Mouse (Mus musculus): ENCODE measurements around the gene Bnip1.
A peak's percentile ranks its signal among the peaks of the same experiment; 100 is the strongest.

The Bnip1 gene

DNA sequence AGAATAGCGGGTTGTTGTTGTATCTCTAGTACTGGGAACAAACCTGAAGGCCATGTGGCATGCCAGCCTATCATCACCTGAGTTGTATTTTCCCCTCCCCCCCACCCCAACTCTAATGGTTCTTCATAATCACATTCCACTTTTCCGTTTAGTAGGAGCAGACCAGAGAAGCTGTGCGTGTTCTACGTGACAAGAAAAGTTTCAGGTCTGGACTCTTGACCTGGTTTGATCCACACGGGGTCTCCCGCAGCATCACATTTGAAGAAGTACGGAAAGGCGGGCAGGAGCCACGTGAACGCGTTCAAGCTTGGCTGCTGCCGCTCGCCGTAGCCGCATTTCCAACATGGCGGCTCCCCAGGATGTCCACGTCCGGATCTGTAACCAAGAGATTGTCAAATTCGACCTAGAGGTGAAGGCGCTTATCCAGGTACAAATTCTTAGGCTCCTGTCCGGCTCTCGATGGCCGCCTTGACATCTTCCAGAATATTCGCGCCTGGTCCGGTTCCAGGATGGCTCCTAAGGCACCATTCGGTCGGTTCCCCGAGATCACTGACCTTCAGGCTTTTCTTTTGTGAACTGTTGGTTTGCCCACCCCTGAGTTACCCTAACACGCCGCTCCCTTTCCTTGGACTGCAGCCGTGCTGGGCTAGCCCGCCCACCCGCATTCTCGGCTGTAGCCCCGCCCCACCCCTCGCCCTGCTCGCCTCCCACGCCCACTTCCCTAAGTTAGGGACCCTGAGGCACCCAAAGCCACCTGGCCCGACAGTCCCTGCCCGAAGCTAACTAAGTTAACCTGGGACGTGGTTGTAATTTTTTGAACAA is at the start of gene Bnip1:
Gene Bnip1, plus strand, starts transcription at position 317 of the 822 bp plus-strand sequence.
- DNase-seq = peak; percentile 75

DNA sequence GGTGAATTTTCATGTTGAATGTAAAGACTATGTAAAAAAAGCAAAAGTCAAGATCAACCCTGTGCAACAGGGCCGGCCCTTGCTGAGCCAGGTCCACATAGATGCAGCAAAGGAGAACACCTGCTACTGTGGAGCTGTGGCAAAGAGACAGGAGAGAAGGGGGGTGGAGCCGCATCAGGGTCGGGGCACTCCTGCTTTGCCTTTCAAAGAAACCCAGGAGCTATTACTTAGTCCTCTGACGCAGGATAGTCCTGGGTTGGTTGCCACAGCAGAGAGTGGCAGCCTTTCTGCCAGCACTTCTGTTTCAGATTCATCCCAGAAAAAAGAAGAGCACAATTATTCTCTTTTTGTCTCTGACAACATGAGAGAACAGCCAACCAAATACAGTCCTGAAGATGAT is 38.3 kb upstream of the Bnip1 start:
- DNase-seq = no peak

DNA sequence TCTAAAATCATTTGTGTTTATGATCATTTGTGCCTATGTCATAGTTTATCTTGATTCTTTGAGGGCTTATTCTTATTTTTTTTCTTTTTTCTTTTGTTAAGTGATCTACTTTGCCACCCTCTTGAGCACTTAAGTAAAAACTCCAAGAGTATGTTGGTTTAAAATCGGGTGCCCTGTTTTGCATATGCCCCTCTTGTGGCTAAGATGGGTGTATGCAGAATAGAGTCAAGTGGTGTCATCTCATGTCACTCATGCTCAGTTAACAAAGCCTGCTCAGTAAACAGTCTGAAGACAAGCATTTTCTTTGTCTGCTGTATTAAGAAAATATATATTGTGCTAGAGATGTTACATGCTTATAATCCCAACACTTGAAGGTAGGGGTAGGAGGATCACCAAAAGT is 37.6 kb upstream of the Bnip1 start:
- DNase-seq = no peak

DNA sequence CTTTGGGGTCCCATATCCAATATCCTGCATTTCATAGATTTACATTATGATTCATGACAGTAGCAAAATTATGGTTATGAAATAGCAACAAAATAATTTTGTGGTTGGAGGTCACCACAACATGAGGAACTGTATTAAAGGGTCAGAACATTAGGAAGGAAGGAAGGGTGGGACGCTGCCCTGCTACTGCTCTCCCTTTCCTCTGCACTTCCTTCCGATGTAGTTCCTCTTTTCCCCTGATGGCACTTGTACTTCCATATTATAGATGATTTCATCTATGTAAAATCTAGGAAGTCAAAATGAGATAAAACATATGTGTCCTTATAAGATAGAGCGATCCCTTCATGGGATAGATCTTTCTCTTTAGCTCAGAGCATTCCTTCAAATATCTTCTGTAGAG is 30.9 kb upstream of the Bnip1 start:
- DNase-seq = no peak

DNA sequence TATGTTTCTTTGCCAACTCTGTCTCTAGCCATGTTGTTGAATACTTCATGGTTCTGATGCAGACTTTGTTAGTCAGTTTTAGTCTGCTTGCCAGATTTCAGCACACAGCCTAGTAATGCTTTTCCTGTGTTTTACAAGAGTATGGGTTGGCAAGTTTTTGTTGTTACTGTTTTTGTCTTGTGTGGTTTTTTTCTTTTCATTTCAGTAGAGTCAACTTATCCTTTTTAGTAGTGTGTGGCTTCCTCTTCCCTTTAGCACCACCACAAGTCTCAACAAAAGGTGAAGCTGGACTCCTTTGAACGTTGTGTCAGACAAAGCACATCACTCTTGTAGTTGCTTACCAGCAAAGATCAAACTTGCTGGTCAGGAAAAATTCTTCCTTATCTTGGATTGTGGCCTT is 28.6 kb upstream of the Bnip1 start:
- no peak for DNase-seq

DNA sequence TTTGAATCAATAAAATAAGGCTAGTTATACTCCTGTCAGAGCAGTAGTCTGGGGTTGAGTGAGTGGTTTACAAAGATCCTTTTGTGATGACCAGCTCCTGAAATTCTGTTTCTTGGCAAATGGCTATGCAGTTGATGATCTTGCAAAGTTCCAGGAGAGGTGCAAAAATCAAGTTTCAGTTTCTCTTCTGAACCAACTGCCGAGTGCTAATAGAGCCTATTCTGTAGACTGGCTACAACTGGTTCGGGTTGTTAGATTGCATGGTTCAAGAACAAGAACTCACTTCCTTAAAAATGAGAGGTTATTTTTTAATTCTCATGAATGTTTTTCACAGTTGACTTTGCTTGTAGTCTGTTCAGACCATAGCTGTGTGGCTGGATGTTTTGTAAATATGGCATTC is 27.4 kb upstream of the Bnip1 start:
- DNase-seq = no peak

DNA sequence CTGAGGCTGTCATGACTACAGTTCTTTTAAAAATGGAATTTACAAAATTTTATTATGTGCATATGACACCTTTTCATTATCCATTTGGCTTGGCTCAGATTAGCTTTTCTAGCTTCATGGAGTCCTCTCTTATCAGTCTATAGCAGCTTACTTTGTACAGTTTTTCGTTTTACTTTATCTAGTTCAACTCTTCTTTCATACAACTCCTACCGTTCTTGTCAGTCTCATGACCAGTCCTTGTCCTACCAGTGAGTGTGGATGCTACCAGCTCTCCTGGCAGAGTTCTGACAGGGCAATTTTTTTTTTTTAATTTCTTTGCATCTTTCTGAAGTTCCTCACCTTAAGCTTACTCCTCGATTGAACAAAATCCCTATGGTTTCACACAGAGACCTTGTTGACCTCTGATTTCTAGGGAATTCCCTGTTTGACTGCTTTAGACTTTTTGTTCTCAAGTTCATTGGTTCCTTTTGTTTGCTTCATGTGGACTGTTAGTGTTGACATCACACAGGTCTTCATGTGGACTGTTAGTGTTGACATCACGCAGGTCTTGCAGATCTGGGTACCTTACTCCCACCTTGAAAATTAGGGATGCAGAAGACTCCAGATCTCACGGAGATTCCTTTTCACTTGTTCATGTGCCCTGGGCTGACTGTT is 13.6 kb upstream of the Bnip1 start:
- DNase-seq = no peak

DNA sequence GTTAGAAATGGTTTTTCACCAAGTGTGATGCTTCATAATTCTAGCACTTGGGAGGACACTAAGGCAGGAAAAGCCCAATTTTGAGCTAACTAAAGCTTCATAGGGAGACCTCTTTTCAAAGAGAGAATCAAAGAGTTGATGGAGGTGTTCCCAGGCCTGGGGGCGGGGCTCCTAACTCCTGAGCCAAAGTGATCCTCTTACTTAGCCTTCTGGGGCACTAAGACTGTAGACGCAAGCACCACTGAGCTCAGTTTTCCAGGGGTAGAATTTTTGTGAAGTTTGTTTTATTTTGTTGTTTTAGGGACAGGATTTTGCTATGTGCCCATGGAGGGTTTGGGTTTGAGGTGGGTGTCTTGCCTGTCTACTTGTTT is 13.1 kb upstream of the Bnip1 start:
- DNase-seq = no peak

DNA sequence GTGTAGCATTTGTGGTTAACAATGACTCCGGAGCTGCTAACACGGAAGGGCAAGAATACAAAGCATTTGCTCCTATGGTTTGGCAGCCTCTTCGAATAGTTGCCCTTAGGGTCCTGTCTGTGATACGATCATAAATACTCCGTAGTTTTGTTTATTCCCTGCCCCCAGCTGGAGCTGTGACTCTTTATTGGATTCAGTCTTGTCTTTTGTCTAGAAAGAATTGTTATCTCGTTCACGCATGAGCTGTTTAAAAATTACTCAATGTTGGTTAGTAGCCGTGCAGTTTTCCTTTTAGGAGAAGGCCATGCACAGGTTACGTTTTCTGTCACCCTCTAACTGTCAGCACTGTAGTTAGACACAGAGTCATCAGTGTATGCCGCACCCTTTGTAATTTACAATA is 4.7 kb upstream of the Bnip1 start:
- no peak for DNase-seq

DNA sequence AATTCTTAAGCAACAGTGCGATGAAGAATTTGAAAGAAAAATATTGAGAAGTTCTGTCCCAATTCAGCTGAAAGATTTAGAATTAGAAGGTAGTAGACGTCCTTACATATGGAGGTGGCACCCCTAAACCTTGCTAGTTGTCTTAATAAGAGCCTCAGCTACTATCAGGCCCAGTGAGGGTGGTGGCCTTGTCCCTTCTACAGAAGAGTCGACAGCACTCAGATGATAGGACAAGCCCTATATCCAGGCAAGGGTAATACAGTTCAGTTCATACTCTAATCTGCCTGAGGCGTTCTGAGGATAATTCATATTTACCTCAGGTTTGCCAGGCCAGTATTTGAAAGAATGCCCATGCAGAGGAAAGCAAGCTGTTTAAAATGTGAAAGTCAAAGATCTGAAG is 2.9 kb upstream of the Bnip1 start:
- no peak for DNase-seq

DNA sequence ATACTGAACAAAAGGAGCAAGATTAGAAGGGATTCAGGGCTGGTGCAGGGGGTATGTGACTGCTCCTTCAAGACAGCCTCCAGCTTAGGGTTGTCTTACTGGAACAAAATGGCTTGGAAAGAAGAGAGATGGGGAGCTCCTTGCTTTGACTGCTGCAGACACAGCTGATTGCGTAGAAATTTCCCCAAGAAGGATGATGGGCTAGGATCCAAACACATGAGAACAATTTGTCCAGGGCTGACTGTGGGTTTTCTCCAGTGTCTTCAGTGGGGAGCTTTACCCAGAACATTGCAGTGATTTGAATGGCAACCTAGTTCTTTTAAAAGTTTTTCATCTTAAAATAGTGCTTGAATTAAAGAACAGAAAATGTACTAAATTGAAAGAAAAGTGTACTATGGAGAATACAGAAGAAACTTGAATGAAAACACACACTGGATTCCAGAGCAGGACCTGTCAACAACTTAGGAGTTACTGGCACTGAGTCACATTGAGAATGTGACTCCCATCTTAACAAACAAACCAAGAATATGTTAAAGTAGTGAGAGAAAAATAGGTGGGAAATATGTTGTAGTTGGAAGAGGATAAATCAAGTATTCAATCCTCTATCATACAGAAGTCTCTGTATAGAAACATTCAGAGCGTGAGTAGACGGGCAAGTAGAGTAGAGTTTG is 2.3 kb upstream of the Bnip1 start:
- no peak for DNase-seq

DNA sequence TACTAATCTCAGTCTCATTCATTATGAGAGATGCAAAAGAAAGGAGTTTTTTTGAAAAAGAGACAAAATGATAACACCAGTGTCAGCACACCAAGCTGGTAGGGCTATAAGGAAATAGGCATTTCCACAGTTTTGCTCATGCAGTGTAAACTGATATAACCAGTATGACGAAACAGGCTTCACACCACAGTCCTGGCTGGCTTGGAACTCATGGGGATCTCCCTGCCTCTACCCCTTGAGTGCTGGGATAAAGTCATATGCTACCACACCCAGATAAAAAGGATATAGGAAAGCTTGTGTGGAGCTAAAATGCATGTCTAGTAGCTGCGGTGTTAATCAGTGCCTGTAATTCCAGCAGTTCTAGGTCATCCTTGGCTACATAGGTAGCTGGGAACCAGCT is 1.4 kb upstream of the Bnip1 start:
- DNase-seq = no peak

DNA sequence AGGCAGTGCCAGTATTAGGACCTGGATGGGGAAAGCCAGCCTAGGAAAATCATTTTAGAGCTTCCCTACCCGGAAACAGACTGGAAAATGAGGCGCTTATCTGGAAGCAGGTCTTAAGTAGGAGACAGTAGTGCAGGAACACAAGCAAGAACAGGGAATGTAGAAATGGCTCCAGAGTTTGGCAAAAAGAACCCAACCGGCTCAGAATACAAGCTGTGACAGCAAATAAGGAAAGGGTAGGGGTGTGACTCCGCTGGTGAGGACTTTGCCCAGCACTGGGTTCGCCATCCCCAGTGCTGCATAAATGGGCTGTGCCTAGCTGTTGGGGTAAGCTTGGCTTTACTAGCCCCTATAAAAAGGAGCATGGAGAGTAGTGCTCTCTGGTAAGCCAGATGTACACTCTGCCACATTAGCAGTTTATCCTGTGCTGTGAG is 761 bp downstream of the Bnip1 start:
- no peak for DNase-seq

DNA sequence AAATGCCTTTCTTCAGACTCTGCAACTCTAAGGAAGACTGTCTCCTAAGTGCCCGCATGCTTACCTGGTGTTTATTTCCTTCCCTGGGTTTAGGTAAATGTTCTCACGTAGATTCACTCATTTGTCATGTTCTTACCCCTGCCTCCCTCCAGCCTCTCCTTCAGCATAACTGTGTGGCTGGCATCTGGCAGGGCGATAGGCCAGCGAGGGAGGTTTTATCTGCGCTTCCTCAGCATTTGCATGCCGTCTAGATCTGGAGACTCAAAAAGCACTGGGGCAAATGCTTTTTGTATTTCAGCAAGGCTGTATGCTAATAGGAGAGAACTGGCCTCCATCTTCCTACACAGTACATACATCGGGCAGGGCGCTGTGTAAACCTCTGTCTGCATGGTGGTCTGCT is 3.7 kb downstream of the Bnip1 start:
- no peak for DNase-seq

DNA sequence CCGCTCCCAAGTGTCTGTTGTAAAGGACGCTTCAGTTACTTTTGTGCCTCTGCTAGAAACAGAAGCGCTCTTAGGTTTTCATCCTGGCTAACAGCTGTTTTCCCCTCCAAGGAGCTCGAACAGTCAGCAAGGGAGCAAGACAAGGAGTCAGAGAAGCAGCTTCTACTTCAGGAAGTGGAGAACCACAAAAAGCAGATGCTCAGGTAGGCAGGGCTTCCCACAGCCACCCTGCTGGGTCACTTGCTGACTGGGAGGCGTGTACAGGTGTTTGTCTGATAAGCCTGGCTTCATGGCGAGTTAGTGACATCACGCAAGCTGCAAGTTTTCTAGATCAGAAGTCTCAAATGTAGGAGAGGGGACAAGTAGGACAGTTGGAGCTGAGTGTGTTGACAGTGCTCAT is 5.7 kb downstream of the Bnip1 start:
- DNase-seq = no peak

DNA sequence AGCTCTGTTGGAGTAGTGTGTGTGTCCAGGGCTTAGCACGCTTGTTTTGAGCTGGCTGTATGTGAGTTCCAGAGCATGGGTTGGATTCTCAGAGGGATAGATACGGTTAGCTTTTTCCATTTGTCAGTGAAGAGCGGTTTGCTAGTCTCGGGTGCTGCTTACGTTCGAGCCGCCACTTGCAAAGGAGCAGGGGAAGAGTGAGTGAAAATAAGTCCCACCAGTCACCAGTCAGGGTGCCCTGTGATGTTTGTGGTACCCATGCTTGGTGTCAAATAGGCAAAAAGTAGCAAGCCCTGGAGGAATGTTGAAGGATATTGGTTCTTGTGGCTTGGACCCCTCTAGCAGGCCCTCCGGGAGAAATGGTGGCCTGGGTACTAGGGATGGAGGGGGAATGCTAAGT is 8.1 kb downstream of the Bnip1 start:
- DNase-seq = no peak

DNA sequence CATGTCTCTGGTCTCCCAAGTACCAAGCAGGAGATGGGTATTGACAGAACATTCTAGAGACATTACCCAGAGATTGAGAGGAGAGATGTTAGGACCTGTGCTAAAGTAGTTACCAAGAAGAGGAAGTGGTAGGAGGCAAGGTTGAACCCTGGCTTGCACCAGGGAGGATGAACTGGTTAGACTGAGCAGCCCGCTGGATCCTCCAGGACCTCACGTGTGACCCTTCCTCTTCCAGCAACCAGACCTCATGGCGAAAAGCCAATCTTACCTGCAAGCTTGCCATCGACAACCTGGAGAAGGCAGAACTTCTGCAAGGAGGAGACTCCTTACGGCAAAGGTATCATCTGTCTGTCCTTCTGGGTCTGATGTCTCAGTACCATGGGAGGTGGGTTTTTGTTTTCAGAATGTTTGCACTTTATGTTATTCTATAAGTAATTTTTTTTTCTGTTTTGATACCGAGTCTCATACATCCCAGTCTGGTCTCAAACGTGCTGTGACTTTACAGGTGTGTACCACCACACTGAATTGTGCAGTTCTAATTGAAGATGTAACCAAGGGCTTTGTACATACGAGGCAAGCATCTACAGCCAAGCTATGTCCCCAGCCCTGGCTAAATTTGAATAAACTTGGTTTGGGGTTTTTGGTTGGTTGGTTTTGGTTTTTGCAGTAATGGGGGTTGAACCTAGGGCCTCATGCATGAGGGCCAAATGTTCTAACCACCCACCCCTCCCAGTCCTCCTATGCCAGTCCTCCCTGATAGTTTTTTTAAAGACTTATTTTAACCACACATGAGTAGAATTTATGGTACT is 8.8 kb downstream of the Bnip1 start:
- no peak for DNase-seq

DNA sequence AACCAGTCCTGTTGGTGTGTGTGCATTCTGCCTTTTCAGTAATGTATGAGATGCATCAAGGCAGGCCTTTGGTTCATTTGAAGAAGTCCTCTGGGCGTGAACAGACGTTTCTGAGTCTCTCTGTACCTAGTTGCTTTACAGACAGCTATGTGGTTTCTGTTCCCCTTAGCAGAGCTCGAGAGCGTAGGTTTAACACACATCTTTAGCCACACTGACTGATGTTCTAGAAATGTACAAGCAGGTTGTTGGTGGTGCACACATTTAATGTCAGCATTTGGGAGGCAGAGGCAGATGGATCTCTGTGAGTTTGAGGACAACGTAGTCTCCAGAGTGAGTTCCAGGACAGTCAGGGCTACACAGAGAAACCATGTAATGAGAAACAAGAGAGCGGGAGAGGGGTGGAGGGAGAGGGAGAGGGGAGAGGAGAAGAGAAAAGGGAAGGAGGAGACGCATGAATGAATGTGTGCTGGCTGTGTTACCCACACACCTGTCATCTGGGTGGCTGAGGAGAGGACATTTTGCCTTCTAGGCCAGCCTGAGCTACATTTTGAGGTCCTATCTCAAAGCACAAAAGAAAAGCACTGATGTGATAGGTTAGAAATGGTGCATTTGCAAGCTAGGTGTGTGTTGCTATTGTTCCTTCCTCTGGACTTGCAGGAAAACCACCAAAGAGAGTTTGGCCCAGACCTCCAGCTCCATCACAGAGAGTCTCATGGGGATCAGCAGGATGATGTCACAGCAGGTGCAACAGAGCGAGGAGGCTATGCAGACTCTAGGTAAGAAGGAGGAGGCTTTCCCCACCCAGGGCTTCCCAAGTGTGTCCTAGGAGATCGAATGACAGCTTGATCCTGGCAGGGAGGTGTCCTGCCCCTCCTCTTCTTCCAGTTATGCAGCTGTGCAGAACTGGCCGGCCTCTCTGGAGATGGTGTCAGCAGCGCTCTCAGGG is 9.7 kb downstream of the Bnip1 start:
- DNase-seq = no peak

DNA sequence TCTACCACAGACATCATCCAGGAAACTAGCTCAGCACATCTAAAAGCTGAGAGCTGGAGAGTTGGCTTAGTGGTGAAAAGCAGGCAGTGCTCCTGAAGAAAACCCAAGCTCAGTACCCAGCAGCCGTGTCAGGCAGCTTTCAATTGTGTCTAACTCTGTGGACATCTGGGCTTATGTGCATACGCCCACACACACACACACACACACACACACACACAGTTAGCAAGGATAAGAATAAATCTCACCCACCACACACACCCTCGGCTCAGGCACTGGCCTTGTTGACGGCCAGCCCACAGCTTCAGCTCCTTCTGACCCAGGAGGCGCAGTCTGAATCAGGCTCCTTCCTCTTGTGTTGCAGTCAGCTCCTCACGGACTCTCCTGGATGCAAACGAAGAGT is 10.7 kb downstream of the Bnip1 start:
- no peak for DNase-seq

DNA sequence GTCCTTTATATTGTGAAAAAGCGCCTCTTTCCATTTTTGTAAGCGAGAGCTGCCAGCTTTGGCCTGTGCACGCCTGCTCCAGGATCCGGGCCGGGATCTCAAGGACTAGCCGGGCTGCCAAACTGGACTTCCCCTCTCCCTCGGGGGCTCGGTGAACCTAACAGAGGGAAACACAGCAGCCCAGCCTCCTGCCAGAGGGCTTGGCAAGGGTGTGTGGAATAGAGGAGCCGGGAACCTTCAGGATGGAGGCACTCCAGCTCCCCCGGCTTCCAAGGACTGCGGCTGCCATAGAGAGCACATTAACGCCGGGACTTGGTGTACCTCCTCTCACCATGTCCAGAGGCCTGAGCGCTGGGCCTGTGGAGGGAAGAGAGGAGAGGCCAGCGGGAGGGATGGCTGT is 11.2 kb downstream of the Bnip1 start:
- DNase-seq = no peak

DNA sequence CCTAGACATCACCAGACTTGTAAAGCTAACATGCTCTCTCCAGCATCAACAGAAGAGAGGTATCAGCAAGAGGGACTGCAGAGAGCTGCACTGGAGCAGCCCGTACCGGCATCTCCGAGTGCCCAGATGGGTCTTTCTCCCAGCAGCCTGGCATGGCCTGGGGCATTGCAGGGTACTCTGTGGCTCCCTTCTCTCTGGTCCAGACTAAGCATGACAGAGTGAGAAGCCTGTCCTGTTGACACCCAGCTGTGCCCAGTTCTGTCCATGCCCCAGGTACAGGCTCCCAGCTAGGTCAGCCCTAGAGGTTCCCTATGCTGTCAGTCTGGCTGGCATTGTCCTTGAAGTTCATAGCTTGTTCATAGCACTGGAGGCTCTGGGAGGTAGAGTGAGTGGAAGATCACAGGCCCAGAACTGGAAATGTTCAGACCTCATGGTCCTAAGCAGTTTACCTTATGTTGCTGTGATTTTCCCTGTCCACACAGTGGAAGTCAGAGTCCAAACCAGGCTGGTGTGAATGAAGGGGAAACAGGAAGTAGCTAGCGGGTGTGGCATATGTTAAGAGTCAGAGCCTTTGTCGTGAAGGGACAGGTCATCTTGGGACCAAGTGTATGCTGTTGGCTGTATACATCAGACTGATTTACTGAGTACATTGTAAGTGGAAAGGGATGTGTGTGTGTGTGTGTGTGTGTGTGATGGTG is 12.4 kb downstream of the Bnip1 start:
- DNase-seq = no peak

DNA sequence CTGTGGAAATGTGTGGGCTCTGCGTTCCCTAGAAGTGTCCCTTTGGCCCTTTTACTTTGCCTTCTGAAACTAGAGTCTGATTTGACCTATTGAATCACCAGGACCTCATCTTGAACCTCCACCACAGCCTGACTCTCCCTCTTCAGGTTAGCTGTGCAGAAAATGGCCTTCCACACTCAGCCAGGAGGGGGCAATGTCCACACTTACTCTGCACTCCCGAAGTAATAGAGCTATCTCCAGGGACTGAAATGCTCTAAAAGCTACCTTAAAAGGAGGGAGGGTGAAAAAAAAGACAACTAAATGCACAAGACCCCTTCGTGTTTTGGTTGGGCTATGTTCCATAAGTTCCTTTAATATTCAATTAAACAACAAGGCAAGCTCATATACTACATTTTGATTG is 13.9 kb downstream of the Bnip1 start:
- DNase-seq = no peak

All from cerebellum, adult 11-12 months (tissue).